Mouse (Mus musculus) liver, postnatal 0 days (tissue): Measurements from ENCODE around the gene Fga.

Experiments used
- CTCF ChIP-seq: sonication (generic); IDR thresholded peaks from 2 replicates; pipeline ENCODE4 v1.5.1; 2016; ENCODE audit warnings: antibody characterized with exemption, low read depth
- EP300 ChIP-seq: IDR thresholded peaks from 2 replicates; pipeline ENCODE4 v1.6.1; 2016; ENCODE audit warnings: antibody characterized with exemption, low read depth, mild to moderate bottlenecking

DNA sequence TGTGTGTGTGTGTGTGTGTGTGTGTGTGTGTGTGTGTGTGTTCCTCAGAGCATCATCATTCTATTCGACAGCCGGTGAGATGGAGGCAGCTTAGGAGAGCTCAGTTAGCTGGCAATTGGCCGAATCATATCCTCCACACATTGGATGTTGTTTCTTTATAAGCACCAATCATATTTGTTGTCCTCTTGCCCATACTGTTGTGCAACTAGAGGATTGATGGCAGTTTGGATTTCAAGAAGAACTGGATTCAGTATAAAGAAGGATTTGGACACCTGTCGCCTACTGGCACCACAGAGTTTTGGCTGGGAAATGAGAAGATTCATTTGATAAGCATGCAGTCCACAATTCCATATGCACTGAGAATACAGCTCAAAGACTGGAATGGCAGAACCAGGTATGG lies 14.7 kb upstream of the Fga start:
- TF ChIP-seq CTCF (no peak), EP300 (no peak)
